Mouse (Mus musculus): ENCODE measurements around the gene Btbd7. TPM values are rescaled to one million over a fixed set of nuclear protein-coding genes. Genes with fewer than 3 reads are reported as not detected.

Gene Btbd7
- polyA plus RNA-seq, 1 experiment from 2014 or later = 20.6 TPM

Other genes starting within 250 kb of the Btbd7 start
- 8.0 and 9.6 TPM in 2 replicates for gene Itpk1, start 173.5 kb downstream of the Btbd7 start, polyA plus RNA-seq (2015; fragmentation: Nextera tagmentation; extraction: Ambion mirVana)
- gene Moap1, start 134.8 kb downstream of the Btbd7 start, polyA plus RNA-seq (2015; fragmentation: Nextera tagmentation; extraction: Ambion mirVana) = 27.3 and 27.4 TPM in 2 replicates
- gene Tmem251, start 134.7 kb downstream of the Btbd7 start, polyA plus RNA-seq (2015; fragmentation: Nextera tagmentation; extraction: Ambion mirVana) = 9.5 and 10.1 TPM in 2 replicates
- not detected in 2 replicates for gene Gm28051, start 120.7 kb downstream of the Btbd7 start, polyA plus RNA-seq (2015; fragmentation: Nextera tagmentation; extraction: Ambion mirVana)
- gene Gon7, start 120.7 kb downstream of the Btbd7 start, polyA plus RNA-seq (2015; fragmentation: Nextera tagmentation; extraction: Ambion mirVana) = 29.5 and 31.3 TPM in 2 replicates
- gene Ubr7, start 120.5 kb downstream of the Btbd7 start, polyA plus RNA-seq (2015; fragmentation: Nextera tagmentation; extraction: Ambion mirVana) = 43.1 and 43.3 TPM in 2 replicates
- gene Gm20604, start 119.8 kb downstream of the Btbd7 start, polyA plus RNA-seq (2015; fragmentation: Nextera tagmentation; extraction: Ambion mirVana) = 22.7 and 23.8 TPM in 2 replicates
- gene Cox8c, start 20.8 kb upstream of the Btbd7 start, polyA plus RNA-seq (2015; fragmentation: Nextera tagmentation; extraction: Ambion mirVana) = not detected in 2 replicates
- gene Unc79, start 70.4 kb upstream of the Btbd7 start, polyA plus RNA-seq (2015; fragmentation: Nextera tagmentation; extraction: Ambion mirVana) = 0.11 and 0.36 TPM in 2 replicates